Mouse (Mus musculus) heart, embryonic 12.5 days (tissue): ENCODE data around the gene Olfr157. TPM values are rescaled to one million over a fixed set of nuclear protein-coding genes. Genes with fewer than 3 reads are reported as not detected.

ENCODE experiments used
- ATAC-seq: fragments of 200-750 bp; cut with Nextera tagmentation; 2 replicates; pipeline ENCODE4 v1.8.0; 2017; ENCODE audit warnings: moderate TSS enrichment, moderate library complexity; ENCODE audit not compliant: insufficient number of reproducible peaks, low FRiP score
- H3K27ac ChIP-seq: fragments of 300-500 bp; sonication (generic); 2 replicates; pipeline ENCODE4 v1.5.1; 2016; ENCODE audit warnings: mild to moderate bottlenecking, moderate library complexity; ENCODE audit not compliant: poor library complexity, severe bottlenecking
- H3K27me3 ChIP-seq: fragments of 300-500 bp; sonication (generic); replicated peaks from 2 replicates; pipeline ENCODE4 v1.6.1; 2016; ENCODE audit warnings: mild to moderate bottlenecking, moderate library complexity
- H3K36me3 ChIP-seq: fragments of 300-500 bp; sonication (generic); 2 replicates; pipeline ENCODE4 v1.6.1; 2016; ENCODE audit warnings: mild to moderate bottlenecking, moderate library complexity
- H3K4me1 ChIP-seq: fragments of 300-500 bp; sonication (generic); replicated peaks from 2 replicates; pipeline ENCODE4 v1.6.1; 2016; ENCODE audit warnings: mild to moderate bottlenecking
- H3K4me2 ChIP-seq: fragments of 300-500 bp; sonication (generic); 2 replicates; pipeline ENCODE4 v1.6.1; 2016; ENCODE audit warnings: mild to moderate bottlenecking, moderate library complexity
- H3K4me3 ChIP-seq: fragments of 300-500 bp; sonication (generic); 2 replicates; pipeline ENCODE4 v1.5.1; 2016; ENCODE audit warnings: mild to moderate bottlenecking
- H3K9ac ChIP-seq: fragments of 300-500 bp; sonication (generic); 2 replicates; pipeline ENCODE4 v1.6.1; 2016; ENCODE audit warnings: mild to moderate bottlenecking, moderate library complexity
- H3K9me3 ChIP-seq: fragments of 300-500 bp; sonication (generic); replicated peaks from 2 replicates; pipeline ENCODE4 v1.6.1; 2016; ENCODE audit warnings: mild to moderate bottlenecking, moderate library complexity
- WGBS: fragments of 180-500 bp; shearing (Covaris S2); methylation state at CpG from one replicate; pipeline ENCODE4 v1.1.7; 2016; 5-methylcytosine and 5-hydroxymethylcytosine counted together
- polyA plus RNA-seq: library from polyadenylated mRNA; unstranded; fragments of >200 nt; fragmentation: Nextera tagmentation; extraction: Ambion mirVana; gene quantifications from 2 replicates; pipeline ENCODE4 v1.2.1, GENCODE M21; 2016

Olfr157 gene
- polyA plus RNA-seq, 1 experiment from 2014 or later = not detected

- Histone ChIP-seq H3K9ac (no peak overlapping the region), H3K4me2 (peak overlapping the region; percentile 26; the same call in 1 of the 2 replicates)
- WGBS = 15% methylated on average over 14 of the region's 14 CpGs
These were observed 20.9 kb upstream of the Olfr157 start for GRCm38 (mm10) chr4:43860744-43861519.

GRCm38 (mm10) chr4:43859886-43860285 is 19.9 kb upstream of the Olfr157 start:
- 72% methylated on average over 10 of the region's 10 CpGs for WGBS

More at GRCm38 (mm10) chr4:43860744-43861519, 20.9 kb upstream of the Olfr157 start:
- no peak overlapping the region for H3K4me3 ChIP-seq
- no peaks in the 10 kb centered on the region for H3K36me3 ChIP-seq
- no peak for ATAC-seq
- H3K27me3 ChIP-seq = no peaks in the 10 kb centered on the region
- H3K9me3 ChIP-seq = no peaks in the 10 kb centered on the region
- H3K27ac ChIP-seq = no peak overlapping the region
- peaks cover 6% of the 10 kb centered on the region for H3K4me1 ChIP-seq

GRCm38 (mm10) chr4:43854101-43854500 is 14.1 kb upstream of the Olfr157 start:
- no peak overlapping the region for H3K4me3 ChIP-seq
- 63% methylated on average over 8 of the region's 8 CpGs for WGBS
- H3K27me3 ChIP-seq = no peaks in the 10 kb centered on the region
- no peak overlapping the region for H3K9ac ChIP-seq
- H3K27ac ChIP-seq = no peak overlapping the region
- ATAC-seq = no peak
- H3K4me2 ChIP-seq = no peak overlapping the region
- H3K36me3 ChIP-seq = no peaks in the 10 kb centered on the region
- H3K9me3 ChIP-seq = no peaks in the 10 kb centered on the region
- H3K4me1 ChIP-seq = peaks cover 10% of the 10 kb centered on the region

More at GRCm38 (mm10) chr4:43859886-43860285, 19.9 kb upstream of the Olfr157 start:
- no peaks in the 10 kb centered on the region for H3K9me3 ChIP-seq
- no peak overlapping the region for H3K4me2 ChIP-seq
- no peak for ATAC-seq
- no peak overlapping the region for H3K27ac ChIP-seq
- H3K36me3 ChIP-seq = no peaks in the 10 kb centered on the region
- H3K9ac ChIP-seq = no peak overlapping the region
- H3K4me3 ChIP-seq = no peak overlapping the region
- H3K4me1 ChIP-seq = peaks cover 6% of the 10 kb centered on the region
- H3K27me3 ChIP-seq = no peaks in the 10 kb centered on the region

- Histone ChIP-seq H3K27me3 (no peaks in the 10 kb centered on the region), H3K4me1 (peaks cover 10% of the 10 kb centered on the region), H3K36me3 (no peaks in the 10 kb centered on the region), H3K9me3 (no peaks in the 10 kb centered on the region), H3K27ac (no peak within 1 kb of the TSS), H3K4me3 (no peak within 1 kb of the TSS), H3K4me2 (no peak within 1 kb of the TSS), H3K9ac (no peak within 1 kb of the TSS)
- ATAC-seq = no peak
- WGBS = 81% methylated on average over 6 of the region's 6 CpGs
These were observed 11.3 kb upstream of the Olfr157 start, which contains the start of gene Olfr155 for GRCm38 (mm10) chr4:43851265-43851664. Gene Olfr155, plus strand, starts transcription at chr4:43851565.

GRCm38 (mm10) chr4:43838326-43838725 is 1.7 kb downstream of the Olfr157 start:
- H3K27me3 ChIP-seq = no peaks in the 10 kb centered on the region
- H3K9me3 ChIP-seq = peaks cover 4% of the 10 kb centered on the region
- H3K36me3 ChIP-seq = no peaks in the 10 kb centered on the region
- no peak overlapping the region for H3K4me3 ChIP-seq
- H3K4me2 ChIP-seq = no peak overlapping the region
- no peak overlapping the region for H3K9ac ChIP-seq
- H3K27ac ChIP-seq = no peak overlapping the region
- peaks cover 10% of the 10 kb centered on the region for H3K4me1 ChIP-seq
- no peak for ATAC-seq
- 70% methylated on average over 3 of the region's 3 CpGs for WGBS

GRCm38 (mm10) chr4:43834749-43835148 is 5.3 kb downstream of the Olfr157 start:
- Histone ChIP-seq H3K36me3 (no peaks in the 10 kb centered on the region), H3K9ac (no peak overlapping the region), H3K27me3 (no peaks in the 10 kb centered on the region), H3K4me2 (no peak overlapping the region), H3K27ac (no peak overlapping the region), H3K4me1 (peaks cover 10% of the 10 kb centered on the region), H3K9me3 (no peaks in the 10 kb centered on the region), H3K4me3 (no peak overlapping the region)
- no peak for ATAC-seq
- 30% methylated on average over 4 of the region's 4 CpGs for WGBS

GRCm38 (mm10) chr4:43833752-43834151 is 6.2 kb downstream of the Olfr157 start:
- no peak overlapping the region for H3K4me2 ChIP-seq
- WGBS = 66% methylated on average over 5 of the region's 5 CpGs
- peaks cover 10% of the 10 kb centered on the region for H3K4me1 ChIP-seq
- no peaks in the 10 kb centered on the region for H3K36me3 ChIP-seq
- H3K4me3 ChIP-seq = no peak overlapping the region
- no peak for ATAC-seq
- no peak overlapping the region for H3K27ac ChIP-seq
- H3K27me3 ChIP-seq = no peaks in the 10 kb centered on the region
- H3K9ac ChIP-seq = no peak overlapping the region
- no peaks in the 10 kb centered on the region for H3K9me3 ChIP-seq

GRCm38 (mm10) chr4:43832031-43832430 is 8.0 kb downstream of the Olfr157 start:
- H3K27ac ChIP-seq = no peak overlapping the region
- H3K36me3 ChIP-seq = no peaks in the 10 kb centered on the region
- no peak overlapping the region for H3K4me3 ChIP-seq
- H3K9me3 ChIP-seq = no peaks in the 10 kb centered on the region
- peaks cover 2% of the 10 kb centered on the region for H3K4me1 ChIP-seq
- no peak for ATAC-seq
- no peak overlapping the region for H3K4me2 ChIP-seq
- H3K9ac ChIP-seq = no peak overlapping the region
- no peaks in the 10 kb centered on the region for H3K27me3 ChIP-seq
- WGBS = 66% methylated on average over 5 of the region's 5 CpGs

- H3K4me3 ChIP-seq = no peak overlapping the region
- WGBS = 87% methylated on average over 4 of the region's 4 CpGs
- H3K9ac ChIP-seq = no peak overlapping the region
These were observed 11.2 kb downstream of the Olfr157 start for GRCm38 (mm10) chr4:43828806-43829205.

GRCm38 (mm10) chr4:43823845-43824337 is 16.1 kb downstream of the Olfr157 start, which contains the start of gene Olfr156:
Gene Olfr156, minus strand, starts transcription at chr4:43823895.
- Histone ChIP-seq H3K36me3 (no peaks in the 10 kb centered on the region), H3K27ac (no peak within 1 kb of the TSS), H3K9ac (no peak within 1 kb of the TSS), H3K4me1 (peaks cover 5% of the 10 kb centered on the region; the same call in 1 of the 2 replicates), H3K4me2 (no peak within 1 kb of the TSS), H3K27me3 (no peaks in the 10 kb centered on the region; the same call in 1 of the 2 replicates), H3K4me3 (no peak within 1 kb of the TSS), H3K9me3 (no peaks in the 10 kb centered on the region)
- no peak for ATAC-seq
- 9% methylated on average over 7 of the region's 7 CpGs for WGBS

More at GRCm38 (mm10) chr4:43828806-43829205, 11.2 kb downstream of the Olfr157 start:
- Histone ChIP-seq H3K27me3 (no peaks in the 10 kb centered on the region), H3K27ac (no peak overlapping the region), H3K4me2 (no peak overlapping the region), H3K36me3 (no peaks in the 10 kb centered on the region), H3K9me3 (no peaks in the 10 kb centered on the region), H3K4me1 (peaks cover 2% of the 10 kb centered on the region; the same call in 1 of the 2 replicates)
- no peak for ATAC-seq

GRCm38 (mm10) chr4:43822896-43823550 is 17.0 kb downstream of the Olfr157 start:
- no peak overlapping the region for H3K27ac ChIP-seq
- H3K9ac ChIP-seq = no peak overlapping the region
- no peak for ATAC-seq
- no peak overlapping the region for H3K4me2 ChIP-seq
- H3K9me3 ChIP-seq = no peaks in the 10 kb centered on the region
- no peaks in the 10 kb centered on the region for H3K36me3 ChIP-seq
- 66% methylated on average over 13 of the region's 13 CpGs for WGBS
- peaks cover 5% of the 10 kb centered on the region; the same call in 1 of the 2 replicates for H3K4me1 ChIP-seq
- H3K27me3 ChIP-seq = no peaks in the 10 kb centered on the region; the same call in 1 of the 2 replicates
- no peak overlapping the region for H3K4me3 ChIP-seq
